Mouse (Mus musculus) central nervous system, embryonic 14 days (tissue): ENCODE data around the gene Gm6121. TPM values are rescaled to one million over a fixed set of nuclear protein-coding genes. Genes with fewer than 3 reads are reported as not detected.

Experiments used
- polyA plus RNA-seq: library from polyadenylated mRNA; depleted of rRNA; stranded (reverse); fragments of >200 nt; gene quantifications from 2 replicates; pipeline ENCODE4 v1.2.3, GENCODE M21; 2012; rRNA removed

Gene Gm6121
- polyA plus RNA-seq, result not detected in 2 replicates

GRCm38 (mm10) chrX:26935597-26935996 lies at the start of gene Gm6121:
Gene Gm6121, minus strand, starts transcription at chrX:26935697.

Other genes starting within 250 kb of the Gm6121 start
- not detected in 2 replicates for gene Gm14525, start 233.1 kb downstream of the Gm6121 start, polyA plus RNA-seq